Mouse (Mus musculus) stomach, embryonic 15.5 days (tissue): ENCODE results near the gene Tmigd1. TPM values are rescaled to one million over a fixed set of nuclear protein-coding genes. Genes with fewer than 3 reads are reported as not detected.

Experiments used
- ATAC-seq: fragments of 200-750 bp; cut with Nextera tagmentation; 2 replicates; pipeline ENCODE4 v1.8.0; 2017; ENCODE audit warnings: low read depth, moderate number of reproducible peaks, moderate TSS enrichment; ENCODE audit not compliant: insufficient read depth, low FRiP score
- H3K27ac ChIP-seq: fragments of 300-500 bp; sonication (generic); 2 replicates; pipeline ENCODE4 v1.5.1; 2015; ENCODE audit warnings: mild to moderate bottlenecking, inconsistent platforms
- H3K27me3 ChIP-seq: fragments of 300-500 bp; sonication (generic); replicated peaks from 2 replicates; pipeline ENCODE4 v1.6.1; 2015; ENCODE audit warnings: inconsistent platforms
- H3K36me3 ChIP-seq: fragments of 300-500 bp; sonication (generic); 2 replicates; pipeline ENCODE4 v1.6.1; 2015; ENCODE audit warnings: inconsistent platforms
- H3K4me1 ChIP-seq: fragments of 300-500 bp; sonication (generic); 2 replicates; pipeline ENCODE4 v1.6.1; 2015; ENCODE audit warnings: inconsistent platforms
- H3K4me2 ChIP-seq: fragments of 300-500 bp; sonication (generic); 2 replicates; pipeline ENCODE4 v1.6.1; 2015; ENCODE audit warnings: mild to moderate bottlenecking, inconsistent platforms
- H3K4me3 ChIP-seq: fragments of 300-500 bp; sonication (generic); replicated peaks from 2 replicates; pipeline ENCODE4 v1.5.1; 2015; ENCODE audit warnings: inconsistent platforms
- H3K9ac ChIP-seq: fragments of 300-500 bp; sonication (generic); 2 replicates; pipeline ENCODE4 v1.6.1; 2015; ENCODE audit warnings: inconsistent platforms
- H3K9me3 ChIP-seq: fragments of 300-500 bp; sonication (generic); 2 replicates; pipeline ENCODE4 v1.6.1; 2016; ENCODE audit warnings: inconsistent platforms
- WGBS: fragments of 180-500 bp; shearing (Covaris S2); methylation state at CpG from one replicate; pipeline ENCODE4 v1.1.7; 2015; 5-methylcytosine and 5-hydroxymethylcytosine counted together
- polyA plus RNA-seq: library from polyadenylated mRNA; unstranded; fragments of >200 nt; fragmentation: Nextera tagmentation; extraction: Ambion mirVana; gene quantifications from 2 replicates; pipeline ENCODE4 v1.2.1, GENCODE M21; 2015

Tmigd1 gene
- polyA plus RNA-seq, 1 experiment from 2014 or later: 1.4 TPM

DNA sequence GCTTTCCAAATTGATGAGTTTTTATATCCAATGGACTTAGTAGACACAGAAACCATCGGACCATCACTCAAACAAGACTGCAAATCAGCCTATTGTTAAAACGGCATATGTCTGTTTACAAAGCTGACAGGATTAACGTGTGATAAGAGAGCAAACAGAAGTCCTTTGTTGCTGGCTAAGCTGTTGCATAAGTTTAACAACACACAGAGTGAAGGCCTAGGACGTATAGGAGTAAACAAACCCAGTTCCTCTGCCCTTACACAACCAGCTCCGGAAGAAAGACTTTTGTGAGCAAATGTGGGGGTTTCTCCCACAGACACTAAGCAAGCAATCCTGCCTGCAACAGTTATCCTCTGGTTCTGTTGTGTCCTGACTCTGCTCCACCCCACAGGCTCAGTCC, 17.5 kb upstream of the Tmigd1 start:
- Histone ChIP-seq H3K9me3 (no peaks in the 10 kb centered on the region), H3K4me3 (no peak overlapping the region), H3K4me1 (no peaks in the 10 kb centered on the region), H3K27ac (no peak overlapping the region), H3K27me3 (no peaks in the 10 kb centered on the region), H3K9ac (no peak overlapping the region), H3K4me2 (no peak overlapping the region), H3K36me3 (no peaks in the 10 kb centered on the region)
- 27% methylated on average over 5 of the region's 5 CpGs for WGBS
- ATAC-seq: no peak

DNA sequence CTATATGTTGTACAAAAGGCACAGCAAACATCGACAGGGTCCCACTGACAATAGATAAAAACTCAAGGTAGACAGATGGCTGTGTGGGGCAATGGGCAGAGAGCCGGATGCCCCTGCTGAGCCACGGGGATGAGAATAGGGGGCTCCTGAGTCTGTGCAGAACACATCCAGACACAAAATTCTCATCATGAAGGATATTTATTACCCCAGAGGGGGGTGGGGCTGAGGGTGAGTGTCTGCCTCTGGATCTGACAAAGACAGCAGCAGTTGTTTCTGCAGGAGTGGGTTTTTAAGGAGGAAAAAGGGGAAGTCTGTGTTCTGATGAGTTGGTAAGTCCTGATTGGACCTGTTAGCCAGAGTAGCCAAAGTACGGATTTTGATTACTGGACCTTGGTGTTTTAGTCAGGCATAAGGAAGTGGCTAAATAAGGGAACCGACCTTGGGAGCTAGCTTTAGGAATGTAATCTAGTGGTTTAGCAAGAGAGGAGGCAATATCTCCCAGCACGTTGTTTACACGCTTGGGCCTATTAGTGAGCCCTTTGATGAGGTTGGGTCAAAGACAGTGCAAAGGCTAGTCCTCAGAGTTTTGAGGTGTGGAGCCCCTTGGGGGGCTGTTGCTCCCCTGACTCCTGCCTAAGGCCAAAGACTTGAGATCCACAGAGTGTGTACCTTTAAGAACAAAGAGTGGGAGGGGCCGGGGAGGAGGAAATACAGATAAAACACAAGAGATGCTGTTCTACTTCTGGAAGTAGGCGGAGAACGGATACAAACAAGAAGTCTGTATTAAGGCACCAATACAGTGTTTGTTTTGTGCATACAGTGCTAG, 12.4 kb upstream of the Tmigd1 start:
- ATAC-seq: no peak
- H3K27ac ChIP-seq: peak overlapping the region; percentile 42; the same call in 1 of the 2 replicates
- H3K4me1 ChIP-seq: peaks cover 10% of the 10 kb centered on the region
- H3K4me3 ChIP-seq: no peak overlapping the region
- no peaks in the 10 kb centered on the region for H3K36me3 ChIP-seq
- no peak overlapping the region for H3K9ac ChIP-seq
- WGBS: 26% methylated on average over 10 of the region's 10 CpGs
- H3K27me3 ChIP-seq: no peaks in the 10 kb centered on the region
- H3K4me2 ChIP-seq: no peak overlapping the region
- H3K9me3 ChIP-seq: no peaks in the 10 kb centered on the region

DNA sequence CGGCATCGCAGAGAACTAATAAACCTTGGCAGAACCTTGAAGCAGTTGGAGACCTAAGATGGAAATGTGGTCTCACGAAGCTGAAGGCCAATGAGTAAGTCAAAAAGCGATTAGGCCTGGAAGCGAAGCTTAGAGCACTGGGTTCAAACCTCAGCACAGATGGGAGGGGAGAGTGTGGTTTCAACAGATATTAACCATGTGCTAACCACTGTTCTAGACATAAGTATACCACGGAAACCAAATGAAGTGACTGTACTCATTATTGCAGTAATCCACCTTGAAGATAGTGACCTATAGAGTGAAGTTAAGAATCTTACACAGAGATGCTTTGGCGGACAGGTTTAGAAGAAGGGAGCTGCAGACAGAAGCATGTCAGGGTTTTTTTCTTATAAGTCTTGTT, 10.8 kb upstream of the Tmigd1 start:
- H3K36me3 ChIP-seq: no peaks in the 10 kb centered on the region
- WGBS: 89% methylated on average over 7 of the region's 7 CpGs
- H3K9me3 ChIP-seq: no peaks in the 10 kb centered on the region
- H3K4me3 ChIP-seq: no peak overlapping the region
- no peak overlapping the region for H3K9ac ChIP-seq
- peaks cover 10% of the 10 kb centered on the region for H3K4me1 ChIP-seq
- H3K4me2 ChIP-seq: no peak overlapping the region
- H3K27ac ChIP-seq: no peak overlapping the region
- ATAC-seq: no peak
- no peaks in the 10 kb centered on the region for H3K27me3 ChIP-seq

DNA sequence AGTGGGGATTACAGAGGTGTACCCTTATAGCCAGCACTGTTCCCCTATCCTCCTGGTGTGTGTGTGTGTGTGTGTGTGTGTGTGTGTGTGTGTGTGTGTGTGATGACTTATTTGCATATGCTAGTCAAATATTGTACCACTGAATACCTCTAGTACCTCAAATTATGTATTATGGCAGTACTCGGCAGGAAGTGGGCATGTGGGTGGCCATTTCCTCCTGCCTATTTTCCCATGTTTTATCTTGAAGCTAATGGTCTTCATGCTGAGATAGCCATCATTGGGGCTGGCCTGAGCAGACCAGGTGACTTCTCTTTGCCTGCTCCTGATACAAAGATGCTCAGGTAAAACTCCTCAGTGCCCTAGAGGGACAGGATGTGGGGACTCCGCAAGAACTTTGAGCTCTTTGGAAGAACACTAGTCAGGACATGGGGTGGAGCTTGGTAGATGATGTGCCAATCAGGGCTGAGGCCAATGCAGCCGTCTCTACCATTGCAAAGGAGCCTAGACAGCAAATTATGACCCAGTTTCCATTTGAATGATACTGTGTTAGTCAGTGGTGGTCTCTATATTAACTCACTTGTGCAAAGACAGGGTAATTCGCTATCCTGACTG, 10.1 kb upstream of the Tmigd1 start:
- Histone ChIP-seq H3K4me2 (no peak overlapping the region), H3K27ac (no peak overlapping the region), H3K9me3 (no peaks in the 10 kb centered on the region), H3K4me3 (no peak overlapping the region), H3K36me3 (no peaks in the 10 kb centered on the region), H3K9ac (no peak overlapping the region), H3K27me3 (no peaks in the 10 kb centered on the region), H3K4me1 (peaks cover 15% of the 10 kb centered on the region)
- no peak for ATAC-seq
- 74% methylated on average over 4 of the region's 4 CpGs for WGBS

DNA sequence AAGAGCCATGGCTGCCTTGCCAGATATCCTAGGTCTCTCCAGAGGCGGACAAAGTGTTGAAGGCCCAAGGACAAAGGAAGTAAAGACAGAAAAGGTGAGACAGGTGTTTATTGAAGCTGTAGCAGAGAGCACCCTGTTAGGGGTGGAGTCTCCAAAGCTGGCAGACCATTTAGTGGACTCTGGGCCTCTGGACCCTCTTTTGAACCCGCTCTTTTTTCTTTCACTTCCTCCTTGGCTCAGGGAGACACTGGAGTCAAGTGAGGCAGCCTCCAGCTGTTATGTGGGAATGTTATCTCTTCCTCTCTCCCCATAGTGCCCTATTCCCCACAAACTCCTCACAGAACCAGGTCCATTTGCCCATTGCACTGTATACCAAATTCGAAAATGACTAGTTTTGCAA, 9.0 kb upstream of the Tmigd1 start:
- H3K9me3 ChIP-seq: no peaks in the 10 kb centered on the region
- H3K4me1 ChIP-seq: peaks cover 20% of the 10 kb centered on the region
- no peak overlapping the region for H3K9ac ChIP-seq
- H3K4me2 ChIP-seq: no peak overlapping the region
- H3K4me3 ChIP-seq: no peak overlapping the region
- H3K36me3 ChIP-seq: no peaks in the 10 kb centered on the region
- 70% methylated on average over 3 of the region's 3 CpGs for WGBS
- no peak for ATAC-seq
- H3K27ac ChIP-seq: 0 out of 2 replicates have a peak overlapping the region, but pooled peaks have one; percentile 3
- no peaks in the 10 kb centered on the region for H3K27me3 ChIP-seq

DNA sequence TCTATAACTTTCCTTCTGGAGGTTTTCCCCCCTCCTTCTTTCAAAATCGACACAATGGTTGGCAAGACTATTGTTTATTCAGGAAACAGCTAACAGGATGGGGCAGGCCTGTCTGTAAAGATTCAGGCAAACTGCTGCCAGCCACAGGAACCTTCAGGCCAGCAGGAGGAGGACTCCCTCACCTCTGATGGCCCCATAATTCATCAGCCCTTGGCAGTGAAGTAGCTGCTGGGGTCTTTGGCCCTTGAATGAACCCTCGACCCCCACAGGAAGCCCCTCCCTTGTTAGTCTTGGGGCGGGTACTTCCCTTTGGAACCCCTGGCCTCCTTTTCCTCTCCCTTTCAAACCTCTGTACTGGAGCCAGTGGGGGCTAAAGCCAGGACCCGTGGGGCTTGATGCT, 8.4 kb upstream of the Tmigd1 start:
- H3K9ac ChIP-seq: no peak overlapping the region
- peak; percentile 36; the same call in 1 of the 2 replicates for ATAC-seq
- no peaks in the 10 kb centered on the region for H3K36me3 ChIP-seq
- H3K4me3 ChIP-seq: no peak overlapping the region
- no peak overlapping the region for H3K4me2 ChIP-seq
- H3K4me1 ChIP-seq: peaks cover 26% of the 10 kb centered on the region
- no peaks in the 10 kb centered on the region for H3K9me3 ChIP-seq
- WGBS: 6% methylated on average over 4 of the region's 4 CpGs
- H3K27ac ChIP-seq: peak overlapping the region; percentile 22; the same call in 1 of the 2 replicates
- H3K27me3 ChIP-seq: no peaks in the 10 kb centered on the region

DNA sequence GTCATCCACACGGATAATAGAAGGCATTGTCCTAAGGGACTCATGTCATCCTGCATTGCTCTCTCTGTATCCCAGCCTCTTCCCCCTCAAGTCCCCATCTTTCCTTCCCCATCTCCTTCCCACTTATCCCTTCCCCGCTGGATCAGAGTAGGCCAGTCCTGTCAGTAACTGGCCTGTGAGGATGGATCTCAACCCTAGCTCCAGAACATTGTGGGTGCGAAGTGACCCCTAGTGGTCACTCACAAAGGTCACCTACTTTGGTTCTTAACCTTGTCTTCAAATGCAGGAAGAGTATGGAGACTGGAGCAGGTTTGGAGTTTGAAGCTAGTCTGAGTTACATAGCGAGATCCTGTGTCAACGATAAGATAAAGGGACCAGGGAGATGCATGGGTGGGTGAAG, 7.7 kb upstream of the Tmigd1 start:
- Histone ChIP-seq H3K9me3 (no peaks in the 10 kb centered on the region), H3K36me3 (no peaks in the 10 kb centered on the region), H3K4me3 (no peak overlapping the region), H3K27ac (0 out of 2 replicates have a peak overlapping the region, but pooled peaks have one; percentile 22), H3K27me3 (no peaks in the 10 kb centered on the region), H3K9ac (no peak overlapping the region), H3K4me1 (peaks cover 27% of the 10 kb centered on the region), H3K4me2 (no peak overlapping the region)
- 28% methylated on average over 5 of the region's 5 CpGs for WGBS
- ATAC-seq: peak; percentile 41

DNA sequence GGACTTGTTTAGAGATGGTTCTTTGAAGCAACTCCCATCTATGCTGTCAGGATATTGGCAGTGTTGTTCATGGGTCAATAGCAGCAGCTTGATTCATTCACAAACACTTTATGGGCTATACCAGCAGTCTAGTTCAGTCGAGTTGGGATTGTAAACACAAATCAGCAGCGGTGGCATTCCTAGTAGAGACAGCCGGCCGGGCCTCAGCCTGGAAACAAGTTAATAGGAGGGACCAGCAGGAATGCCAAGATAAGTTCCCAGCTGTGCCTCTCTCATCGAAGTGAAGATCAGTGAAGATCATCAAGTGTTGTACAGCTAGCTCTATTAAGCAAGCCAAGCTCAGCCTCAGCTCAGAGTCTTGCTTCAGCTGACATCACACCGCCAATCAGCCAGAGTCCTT, 5.6 kb upstream of the Tmigd1 start:
- 34% methylated on average over 6 of the region's 6 CpGs for WGBS
- Histone ChIP-seq H3K4me1 (peaks cover 25% of the 10 kb centered on the region), H3K36me3 (no peaks in the 10 kb centered on the region), H3K27ac (no peak overlapping the region), H3K4me2 (no peak overlapping the region), H3K27me3 (no peaks in the 10 kb centered on the region), H3K4me3 (no peak overlapping the region), H3K9me3 (no peaks in the 10 kb centered on the region), H3K9ac (no peak overlapping the region)
- no peak for ATAC-seq

DNA sequence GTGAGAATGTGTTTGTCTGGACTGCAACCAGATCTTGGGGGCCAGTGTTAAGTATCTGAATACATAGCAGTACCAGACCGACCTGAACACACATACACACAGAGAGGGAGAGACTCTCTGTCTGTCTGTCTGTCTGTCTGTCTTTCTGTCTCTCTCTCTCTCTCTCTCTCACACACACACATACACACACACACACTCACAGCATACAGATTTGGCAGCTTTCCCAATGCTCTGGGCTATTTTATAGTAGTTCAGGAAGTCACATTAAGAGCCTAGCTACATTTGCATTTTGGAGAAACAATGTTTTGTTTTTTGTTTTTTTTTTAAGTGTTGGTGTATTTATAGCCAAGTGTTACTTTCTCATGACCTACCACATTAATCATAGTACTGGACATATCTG, 4.8 kb upstream of the Tmigd1 start:
- Histone ChIP-seq H3K4me2 (no peak overlapping the region), H3K27me3 (no peaks in the 10 kb centered on the region), H3K36me3 (no peaks in the 10 kb centered on the region), H3K4me1 (peaks cover 25% of the 10 kb centered on the region), H3K27ac (no peak overlapping the region), H3K9ac (no peak overlapping the region), H3K4me3 (no peak overlapping the region), H3K9me3 (no peaks in the 10 kb centered on the region)
- no peak for ATAC-seq
- 41% methylated on average over 1 of the region's 1 CpGs for WGBS

DNA sequence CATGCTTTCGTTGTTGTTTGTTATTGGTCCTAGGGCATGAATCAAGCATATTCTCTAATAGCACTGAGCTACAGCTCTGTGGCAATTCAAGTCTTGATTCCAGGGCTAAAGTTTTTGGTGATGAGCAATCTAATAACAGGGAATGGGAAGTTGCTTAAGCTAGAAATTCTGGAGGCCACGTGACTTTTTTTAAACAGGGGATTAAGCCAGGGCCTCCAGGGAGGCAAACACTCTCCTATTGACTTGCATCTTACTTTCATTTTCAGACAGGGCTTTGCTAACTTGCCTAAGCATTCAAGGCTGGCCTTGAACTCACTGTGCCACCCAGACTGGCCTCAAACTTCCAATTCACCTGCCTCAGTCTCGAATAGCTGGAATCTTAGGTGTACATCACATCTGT, 4.1 kb upstream of the Tmigd1 start:
- peaks cover 25% of the 10 kb centered on the region for H3K4me1 ChIP-seq
- 39% methylated on average over 3 of the region's 3 CpGs for WGBS
- no peak for ATAC-seq

DNA sequence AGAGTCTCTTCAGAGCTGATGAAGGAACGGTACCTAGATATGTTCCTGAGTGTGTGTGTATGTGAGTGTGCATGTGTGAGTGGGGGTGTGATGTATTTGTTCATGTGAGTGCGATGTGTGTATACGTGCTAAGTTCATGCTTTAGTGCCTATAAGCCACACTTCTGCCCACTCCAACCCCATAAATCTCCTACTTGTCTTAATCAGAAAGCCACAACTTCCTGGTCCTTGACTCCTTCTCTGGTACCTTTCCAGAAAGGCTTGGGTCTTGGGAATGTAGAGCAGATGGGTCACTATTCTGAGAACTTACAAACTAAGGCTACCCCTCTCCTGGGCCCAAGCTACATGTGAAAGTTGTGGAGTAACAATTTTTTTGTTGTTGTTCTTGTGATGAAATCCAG, 3.2 kb upstream of the Tmigd1 start:
- no peak for ATAC-seq
- Histone ChIP-seq H3K27me3 (no peaks in the 10 kb centered on the region), H3K4me2 (no peak overlapping the region), H3K36me3 (no peaks in the 10 kb centered on the region), H3K27ac (no peak overlapping the region), H3K9ac (no peak overlapping the region), H3K4me1 (peaks cover 22% of the 10 kb centered on the region), H3K4me3 (no peak overlapping the region), H3K9me3 (no peaks in the 10 kb centered on the region)
- WGBS: 92% methylated on average over 3 of the region's 3 CpGs

More for the DNA sequence above, 4.1 kb upstream of the Tmigd1 start:
- H3K36me3 ChIP-seq: no peaks in the 10 kb centered on the region
- H3K9ac ChIP-seq: no peak overlapping the region
- no peaks in the 10 kb centered on the region for H3K9me3 ChIP-seq
- H3K27me3 ChIP-seq: no peaks in the 10 kb centered on the region
- H3K27ac ChIP-seq: peak overlapping the region; percentile 19; the same call in 1 of the 2 replicates
- no peak overlapping the region for H3K4me3 ChIP-seq
- no peak overlapping the region for H3K4me2 ChIP-seq
